Mouse (Mus musculus): ENCODE measurements around the gene Zfp599. TPM values are rescaled to one million over a fixed set of nuclear protein-coding genes. Genes with fewer than 3 reads are reported as not detected.

Zfp599 gene
- polyA plus RNA-seq, 1 experiment: 0.62 TPM

GRCm38 (mm10) chr9:22213785-22214194 is 45.9 kb downstream of the Zfp599 start:
- Histone ChIP-seq H3K27me3 (ENCODE audit: control insufficient read depth, insufficient read depth, low read length) (no peaks in the 10 kb centered on the region), H3K27ac (ENCODE audit: control insufficient read depth, insufficient read depth, low read length) (no peak overlapping the region), H3K4me3 (ENCODE audit: control insufficient read depth, insufficient read depth, low read length) (no peak overlapping the region), H3K4me1 (replicated peaks; ENCODE audit: control insufficient read depth, insufficient read depth, low read length) (no peaks in the 10 kb centered on the region), H3K36me3 (ENCODE audit: control insufficient read depth, insufficient read depth, low read length) (no peaks in the 10 kb centered on the region)
- no peak for DNase-seq
- 72% methylated on average over 2 of the region's 2 CpGs for WGBS
- TF ChIP-seq CTCF (IDR thresholded peaks at IDR 0.05; ENCODE audit: borderline replicate concordance, control insufficient read depth, extremely low read depth, insufficient read depth, low read length, poor library complexity) (no peak), POLR2A (IDR thresholded peaks at IDR 0.05; ENCODE audit: control insufficient read depth, extremely low read depth, insufficient read depth, low read length, poor library complexity) (no peak)

Other genes starting within 250 kb of the Zfp599 start
- 0.35 and 0.43 TPM in 2 replicates for gene Elavl3, start 207.9 kb downstream of the Zfp599 start, polyA plus RNA-seq (2012; rRNA removed)
- gene Gm49318, start 188.6 kb downstream of the Zfp599 start, polyA plus RNA-seq (2012; rRNA removed): not detected in 2 replicates
- 52.0 and 52.6 TPM in 2 replicates for gene Zfp653, start 188.5 kb downstream of the Zfp599 start, polyA plus RNA-seq (2012; rRNA removed)
- gene Ecsit, start 174.5 kb downstream of the Zfp599 start, polyA plus RNA-seq (2012; rRNA removed): 58.1 and 62.2 TPM in 2 replicates
- gene Cnn1, start 160.7 kb downstream of the Zfp599 start, polyA plus RNA-seq (2012; rRNA removed): 4.3 and 5.0 TPM in 2 replicates
- 187 and 205 TPM in 2 replicates for gene Elof1, start 142.7 kb downstream of the Zfp599 start, polyA plus RNA-seq (2012; rRNA removed)
- gene Acp5, start 124.2 kb downstream of the Zfp599 start, polyA plus RNA-seq (2012; rRNA removed): 248 and 304 TPM in 2 replicates
- 64.7 and 83.0 TPM in 2 replicates for gene Pigyl, start 103.0 kb downstream of the Zfp599 start, polyA plus RNA-seq (2012; rRNA removed)
- 0.04 and 0.05 TPM in 2 replicates for gene Zfp872, start 71.8 kb downstream of the Zfp599 start, polyA plus RNA-seq (2012; rRNA removed)
- 20.8 and 23.0 TPM in 2 replicates for gene Zfp809, start 34.2 kb downstream of the Zfp599 start, polyA plus RNA-seq (2012; rRNA removed)
- gene Zfp810, start 47.8 kb upstream of the Zfp599 start, polyA plus RNA-seq (2012; rRNA removed): 10.9 and 11.5 TPM in 2 replicates
- gene Anln, start 129.3 kb upstream of the Zfp599 start, polyA plus RNA-seq (2012; rRNA removed): 11.1 and 11.2 TPM in 2 replicates
- gene 9530077C05Rik, start 151.6 kb upstream of the Zfp599 start, polyA plus RNA-seq (2012; rRNA removed): 1.9 and 2.1 TPM in 2 replicates
- not detected in 2 replicates for gene Gm17545, start 194.4 kb upstream of the Zfp599 start, polyA plus RNA-seq (2012; rRNA removed)
- gene Rp9, start 209.8 kb upstream of the Zfp599 start, polyA plus RNA-seq (2012; rRNA removed): 124 and 176 TPM in 2 replicates
- gene Bbs9, start 215.8 kb upstream of the Zfp599 start, polyA plus RNA-seq (2012; rRNA removed): 19.1 and 21.4 TPM in 2 replicates